Comparison of ENCODE assay signal across 30 mouse cellular contexts in genomic region chr7:93039542-93039941, GRCm38 (mm10). TPM values are rescaled to one million over a fixed set of nuclear protein-coding genes. Genes with fewer than 3 reads are reported as not detected.
"Had no signal": no experiment of that assay in that cellular context is flagged by ENCODE, and none has a peak within 500 bp of the region (broad histone marks: within the 10 kb centered on the region; RNA-seq: fewer than 3 reads in every experiment).

No protein-coding gene starts in this region.

- H3K4me3 ChIP-seq: embryonic facial prominence, embryonic 10.5 days; embryonic facial prominence, embryonic 12.5 days; embryonic facial prominence, embryonic 13.5 days; embryonic facial prominence, embryonic 15.5 days; erythroblast, embryonic 14.5 days; forebrain, embryonic 10.5 days; forebrain, embryonic 12.5 days; forebrain, embryonic 13.5 days; forebrain, embryonic 15.5 days; gastrocnemius, adult 2 months; heart, adult 2 months had no signal

- H3K9ac ChIP-seq: embryonic facial prominence, embryonic 12.5 days; embryonic facial prominence, embryonic 13.5 days; embryonic facial prominence, embryonic 15.5 days; forebrain, embryonic 12.5 days; forebrain, embryonic 13.5 days; forebrain, embryonic 15.5 days; forebrain, postnatal 0 days had no signal

- H3K9me3 ChIP-seq: embryonic facial prominence, embryonic 10.5 days; embryonic facial prominence, embryonic 12.5 days; embryonic facial prominence, embryonic 13.5 days; embryonic facial prominence, embryonic 15.5 days; forebrain, embryonic 10.5 days; forebrain, embryonic 12.5 days; forebrain, embryonic 13.5 days; forebrain, embryonic 15.5 days had no signal

- ATAC-seq: forebrain, embryonic 13.5 days; forebrain, embryonic 14.5 days; forebrain, embryonic 15.5 days; forebrain, embryonic 16.5 days; forebrain, postnatal 0 days had no signal

- H3K27ac ChIP-seq: embryonic facial prominence, embryonic 10.5 days; embryonic facial prominence, embryonic 12.5 days; embryonic facial prominence, embryonic 13.5 days; embryonic facial prominence, embryonic 15.5 days; forebrain, embryonic 10.5 days; forebrain, embryonic 12.5 days; forebrain, embryonic 13.5 days; forebrain, embryonic 15.5 days; gastrocnemius, adult 2 months; heart, adult 2 months had no signal

- H3K4me1 ChIP-seq: embryonic facial prominence, embryonic 12.5 days; embryonic facial prominence, embryonic 13.5 days; embryonic facial prominence, embryonic 15.5 days had no signal

- H3K4me2 ChIP-seq: embryonic facial prominence, embryonic 12.5 days; embryonic facial prominence, embryonic 13.5 days; embryonic facial prominence, embryonic 15.5 days; forebrain, embryonic 12.5 days; forebrain, embryonic 13.5 days; forebrain, embryonic 15.5 days had no signal

- H3K36me3 ChIP-seq: embryonic facial prominence, embryonic 10.5 days; embryonic facial prominence, embryonic 12.5 days; embryonic facial prominence, embryonic 13.5 days; embryonic facial prominence, embryonic 15.5 days; forebrain, embryonic 10.5 days; forebrain, embryonic 12.5 days; forebrain, embryonic 15.5 days had no signal

- H3K27me3 ChIP-seq: embryonic facial prominence, embryonic 12.5 days; embryonic facial prominence, embryonic 13.5 days; embryonic facial prominence, embryonic 15.5 days; forebrain, embryonic 12.5 days; forebrain, embryonic 13.5 days; forebrain, embryonic 15.5 days had no signal

- DNase-seq: cerebellum, adult 2 months; cerebellum, adult 8-10 months; cerebellum, adult 9-10 months; cerebellum, adult 9-11 months; cerebellum, postnatal 10 days; cerebellum, postnatal 14 days; cerebellum, postnatal 25 days; cerebellum, postnatal 36 days; embryo, embryonic 11 days; forebrain, postnatal 0 days; gastrocnemius, adult 2 months; gastrocnemius, postnatal 10 days; gastrocnemius, postnatal 14 days; gastrocnemius, postnatal 25 days; gastrocnemius, postnatal 36 days; heart, adult 11 months; heart, adult 18-20 months; heart, adult 2 months had no signal

RNA-seq across cellular contexts. Expression of gene Fam181b, which starts 40.1 kb away (rescaled TPM):
- total RNA-seq: granulocyte monocyte progenitor cell, adult 5-6 weeks had no signal
- polyA plus RNA-seq: erythroblast, embryonic 14.5 days had no signal
